Mouse (Mus musculus) bone marrow macrophage, adult 2 months (primary cell): Measurements from ENCODE around the gene Col13a1.

Source experiments
- CTCF ChIP-seq: IDR thresholded peaks from 2 replicates; pipeline ENCODE4 v1.5.1; 2012; ENCODE audit warnings: low read depth, mild to moderate bottlenecking, low read length, moderate library complexity
- POLR2A ChIP-seq: IDR thresholded peaks from 2 replicates; pipeline ENCODE4 v1.6.1; 2012; ENCODE audit warnings: mild to moderate bottlenecking, low read depth, low read length, borderline replicate concordance

DNA sequence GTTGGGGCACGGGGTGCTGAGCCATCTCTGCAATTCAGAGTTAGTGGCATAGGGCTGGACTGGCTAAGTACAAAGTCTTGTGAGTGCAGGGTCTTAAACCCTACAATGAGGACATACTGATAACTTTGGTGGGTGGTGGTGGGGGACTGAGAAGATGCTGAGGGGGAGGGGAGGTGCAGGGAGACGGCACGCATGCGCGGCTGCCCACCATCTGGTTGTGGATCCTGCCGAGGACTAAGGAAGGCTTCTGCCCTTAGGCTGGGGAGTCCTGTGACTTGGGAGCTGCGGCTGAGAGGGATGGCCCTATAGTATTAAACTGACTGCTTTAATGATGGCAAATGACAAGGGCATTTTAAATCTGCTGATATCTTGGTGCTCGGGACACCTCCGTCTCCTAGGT lies 139.6 kb downstream of the Col13a1 start:
- TF ChIP-seq CTCF (no peak), POLR2A (no peak)
